In genomic region chr3:95693821-95694807, GRCm38 (mm10) we compare ENCODE assay signal across 10 mouse cellular contexts. TPM values are rescaled to one million over a fixed set of nuclear protein-coding genes. Genes with fewer than 3 reads are reported as not detected.
DNase-seq lines count a peak whose midpoint lies in the region; ATAC-seq and TF ChIP-seq lines count a peak whose summit lies in the region.
"Had no signal": no experiment of that assay in that cellular context is flagged by ENCODE, and none has a peak within 500 bp of the region (broad histone marks: within the 10 kb centered on the region; RNA-seq: fewer than 3 reads in every experiment).

No protein-coding gene starts in this region.

- H3K4me1 ChIP-seq in intestine, embryonic 16.5 days (ENCODE audit: control insufficient read depth, insufficient read depth, low read length): peaks cover 27% of the 10 kb centered on the region
- no peaks in the 10 kb centered on the region for H3K4me1 ChIP-seq in forebrain, postnatal 0 days (ENCODE audit: insufficient read depth)

- H3K4me3 ChIP-seq in intestine, embryonic 16.5 days (ENCODE audit: low read length): no peak overlapping the region
- H3K4me3 ChIP-seq in forebrain, postnatal 0 days (ENCODE audit: low read depth, low read length): no peak overlapping the region
- H3K4me3 ChIP-seq: limb, embryonic 12.5 days had no signal

- H3K9ac ChIP-seq in intestine, embryonic 16.5 days (ENCODE audit: low read depth, low read length): no peak overlapping the region
- no peak overlapping the region for H3K9ac ChIP-seq in forebrain, postnatal 0 days
- H3K9ac ChIP-seq: hindbrain, embryonic 14.5 days; limb, embryonic 12.5 days had no signal

- H3K27ac ChIP-seq in intestine, embryonic 16.5 days (ENCODE audit: low read length): no peak overlapping the region
- H3K27ac ChIP-seq in forebrain, postnatal 0 days (ENCODE audit: low read depth, low read length): no peak overlapping the region
- H3K27ac ChIP-seq: hindbrain, embryonic 14.5 days; limb, embryonic 12.5 days had no signal

- H3K27me3 ChIP-seq in intestine, embryonic 16.5 days (replicated peaks; ENCODE audit: control insufficient read depth, insufficient read depth, low read length): no peaks in the 10 kb centered on the region
- H3K27me3 ChIP-seq in forebrain, postnatal 0 days (ENCODE audit: insufficient read depth, low read length): no peaks in the 10 kb centered on the region
- H3K27me3 ChIP-seq: limb, embryonic 12.5 days had no signal

- no peaks in the 10 kb centered on the region for H3K9me3 ChIP-seq in intestine, embryonic 16.5 days (ENCODE audit: control insufficient read depth, low read length)
- H3K9me3 ChIP-seq in forebrain, postnatal 0 days (ENCODE audit: low read length): no peaks in the 10 kb centered on the region

- H3K36me3 ChIP-seq in intestine, embryonic 16.5 days (ENCODE audit: control insufficient read depth, insufficient read depth, low read length): no peaks in the 10 kb centered on the region
- no peaks in the 10 kb centered on the region for H3K36me3 ChIP-seq in forebrain, postnatal 0 days (ENCODE audit: insufficient read depth)

- H3K4me2 ChIP-seq in intestine, embryonic 16.5 days (ENCODE audit: low read depth, low read length): no peak overlapping the region
- H3K4me2 ChIP-seq in forebrain, postnatal 0 days (ENCODE audit: low read depth): no peak overlapping the region
- H3K4me2 ChIP-seq: hindbrain, embryonic 14.5 days; limb, embryonic 12.5 days had no signal

- TF ChIP-seq CTCF in forebrain, postnatal 0 days (IDR thresholded peaks at IDR 0.05; ENCODE audit: low read depth): no peak

- peak; percentile 31 for DNase-seq in adrenal gland, postnatal 10 days
- DNase-seq in adrenal gland, postnatal 4 days (ENCODE audit: low spot score in 2 of 2): no peak
- peak; percentile 17 for DNase-seq in A20 (ENCODE audit: low read depth, low spot score)
- DNase-seq in lung, postnatal 25 days (ENCODE audit: low spot score): peak; percentile 84
- no peak for DNase-seq in forebrain, postnatal 0 days
- no peak for DNase-seq in cerebellum, postnatal 14 days

- WGBS in intestine, embryonic 16.5 days: 59% methylated on average over 11 of the region's 11 CpGs
- 83% methylated on average over 11 of the region's 11 CpGs for WGBS in forebrain, postnatal 0 days

- ATAC-seq in intestine, embryonic 16.5 days: peak; percentile 61
- no peak for ATAC-seq in forebrain, postnatal 0 days
- ATAC-seq in erythroid progenitor cell, adult 5-6 weeks (replicated peaks; ENCODE audit: low FRiP score, poor library complexity, severe bottlenecking): no peak

RNA-seq across cellular contexts. Expression of gene Adamtsl4, which starts 6.4 kb away (rescaled TPM):
- total RNA-seq in adrenal gland, postnatal 10 days (2021): 10 to 100 TPM; 13.3 to 13.4 TPM
- 1 to 10 TPM; 7.5 to 8.1 TPM for total RNA-seq in adrenal gland, postnatal 4 days (2021)
- polyA plus RNA-seq in intestine, embryonic 16.5 days (2015; fragmentation: Nextera tagmentation; extraction: Ambion mirVana): 2.5 and 3.2 TPM in 2 replicates
- total RNA-seq in forebrain, postnatal 0 days (2014; rRNA removed): 0.81 and 1.8 TPM in 2 replicates
- polyA plus RNA-seq in forebrain, postnatal 0 days (2015; fragmentation: Nextera tagmentation; extraction: Ambion mirVana): 0.67 and 2.0 TPM in 2 replicates
- 0.84 TPM in 1 of 2 replicates, not detected in the other for total RNA-seq in erythroid progenitor cell, adult 5-6 weeks (2015; ENCODE audit: low replicate concordance)
- 0.39 and 1.2 TPM in 2 replicates for total RNA-seq in erythroid progenitor cell, adult 5-6 weeks (2017; ENCODE audit: low replicate concordance)

RNA-seq across cellular contexts. Expression of gene Mcl1, which starts 35.5 kb away (rescaled TPM):
- total RNA-seq in adrenal gland, postnatal 10 days (2021): 100 to 1,000 TPM; 116 to 144 TPM
- 100 to 1,000 TPM; 151 to 152 TPM for total RNA-seq in adrenal gland, postnatal 4 days (2021)
- 14.7 and 17.0 TPM in 2 replicates for polyA plus RNA-seq in intestine, embryonic 16.5 days (2015; fragmentation: Nextera tagmentation; extraction: Ambion mirVana)
- total RNA-seq in forebrain, postnatal 0 days (2014; rRNA removed): 131 and 137 TPM in 2 replicates
- 42.9 and 46.6 TPM in 2 replicates for polyA plus RNA-seq in forebrain, postnatal 0 days (2015; fragmentation: Nextera tagmentation; extraction: Ambion mirVana)
- total RNA-seq in erythroid progenitor cell, adult 5-6 weeks (2015; ENCODE audit: low replicate concordance): 161 and 212 TPM in 2 replicates
- 104 and 138 TPM in 2 replicates for total RNA-seq in erythroid progenitor cell, adult 5-6 weeks (2017; ENCODE audit: low replicate concordance)

RNA-seq across cellular contexts. Expression of gene Ecm1, which starts 45.3 kb away (rescaled TPM):
- 100 to 1,000 TPM; 139 to 162 TPM for total RNA-seq in adrenal gland, postnatal 10 days (2021)
- total RNA-seq in adrenal gland, postnatal 4 days (2021): 100 to 1,000 TPM; 205 to 241 TPM
- polyA plus RNA-seq in intestine, embryonic 16.5 days (2015; fragmentation: Nextera tagmentation; extraction: Ambion mirVana): 15.3 and 17.8 TPM in 2 replicates
- total RNA-seq in forebrain, postnatal 0 days (2014; rRNA removed): 3.3 and 4.8 TPM in 2 replicates
- polyA plus RNA-seq in forebrain, postnatal 0 days (2015; fragmentation: Nextera tagmentation; extraction: Ambion mirVana): 8.3 and 8.7 TPM in 2 replicates
- total RNA-seq in erythroid progenitor cell, adult 5-6 weeks (2015; ENCODE audit: low replicate concordance): 6.5 TPM in 1 of 2 replicates, not detected in the other
- not detected in 2 replicates for total RNA-seq in erythroid progenitor cell, adult 5-6 weeks (2017; ENCODE audit: low replicate concordance)

Comparison
In these comparisons a context has a peak if more than half of its experiments do, and no peak if none do; other contexts are left out.
1. DNase-seq: peak in adrenal gland, postnatal 10 days (single experiment), A20 (single experiment) and lung, postnatal 25 days (single experiment); none in adrenal gland, postnatal 4 days (0 of 2), forebrain, postnatal 0 days (single experiment) and cerebellum, postnatal 14 days (0 of 2).
2. RNA of gene Ecm1, which starts 45.3 kb away (total RNA-seq): 205 to 241 TPM in adrenal gland, postnatal 4 days and 139 to 162 TPM in adrenal gland, postnatal 10 days; 3.3 to 4.8 TPM in forebrain, postnatal 0 days and 6.5 TPM in erythroid progenitor cell, adult 5-6 weeks; every median in the first group is over 10 times any median in the second.